Mouse (Mus musculus) liver, postnatal 0 days (tissue): Measurements from ENCODE around the gene Cdk5r2. TPM values are rescaled to one million over a fixed set of nuclear protein-coding genes. Genes with fewer than 3 reads are reported as not detected.

ENCODE experiments used
- ATAC-seq: fragments of 200-750 bp; cut with Nextera tagmentation; 2 replicates; pipeline ENCODE4 v1.8.0; 2017; ENCODE audit warnings: mild to moderate bottlenecking, moderate library complexity
- DNase-seq: peaks from one replicate; pipeline ENCODE4 v3.0.0-alpha.2; 2016
- H3K27ac ChIP-seq: fragments of 300-500 bp; sonication (generic); 2 replicates; pipeline ENCODE4 v1.5.1; 2014; ENCODE audit warnings: antibody characterized with exemption, moderate library complexity, mild to moderate bottlenecking, low read depth
- H3K27me3 ChIP-seq: fragments of 300-500 bp; sonication (generic); 2 replicates; pipeline ENCODE4 v1.6.1; 2014; ENCODE audit warnings: low read length, control low read depth, mixed read lengths; ENCODE audit not compliant: insufficient read depth
- H3K36me3 ChIP-seq: fragments of 300-500 bp; sonication (generic); replicated peaks from 2 replicates; pipeline ENCODE4 v1.6.1; 2014; ENCODE audit warnings: mild to moderate bottlenecking, control low read depth, low read length, moderate library complexity, mixed read lengths; ENCODE audit not compliant: insufficient read depth
- H3K4me1 ChIP-seq: fragments of 300-500 bp; sonication (generic); 2 replicates; pipeline ENCODE4 v1.6.1; 2014; ENCODE audit warnings: antibody characterized with exemption, mild to moderate bottlenecking, control low read depth; ENCODE audit not compliant: insufficient read depth
- H3K4me2 ChIP-seq: fragments of 300-500 bp; sonication (generic); 2 replicates; pipeline ENCODE4 v1.6.1; 2014; ENCODE audit warnings: low read depth, mild to moderate bottlenecking, low read length, moderate library complexity, mixed read lengths
- H3K4me3 ChIP-seq: fragments of 300-500 bp; sonication (generic); 2 replicates; pipeline ENCODE4 v1.5.1; 2014; ENCODE audit warnings: low read depth, low read length
- H3K9ac ChIP-seq: fragments of 300-500 bp; sonication (generic); replicated peaks from 2 replicates; pipeline ENCODE4 v1.6.1; 2014; ENCODE audit warnings: mild to moderate bottlenecking, moderate library complexity
- H3K9me3 ChIP-seq: fragments of 300-500 bp; sonication (generic); 2 replicates; pipeline ENCODE4 v1.6.1; 2016; ENCODE audit warnings: mild to moderate bottlenecking, control low read depth, low read length, mixed read lengths
- CTCF ChIP-seq: sonication (generic); IDR thresholded peaks from 2 replicates; pipeline ENCODE4 v1.5.1; 2016; ENCODE audit warnings: antibody characterized with exemption, low read depth
- EP300 ChIP-seq: IDR thresholded peaks from 2 replicates; pipeline ENCODE4 v1.6.1; 2016; ENCODE audit warnings: antibody characterized with exemption, low read depth, mild to moderate bottlenecking
- WGBS: fragments of 180-500 bp; shearing (Covaris S2); extraction: QIAGEN DNeasy Blood & Tissue Kit; methylation state at CpG from one replicate; pipeline ENCODE4 v1.1.7; 2014; ENCODE audit not compliant: insufficient replicate concordance; 5-methylcytosine and 5-hydroxymethylcytosine counted together
- polyA plus RNA-seq: library from polyadenylated mRNA; unstranded; fragments of >200 nt; fragmentation: Nextera tagmentation; extraction: Ambion mirVana; gene quantifications from 2 replicates; pipeline ENCODE4 v1.2.1, GENCODE M21; 2015

Cdk5r2 gene
- polyA plus RNA-seq, 1 experiment from 2014 or later, result not detected

DNA sequence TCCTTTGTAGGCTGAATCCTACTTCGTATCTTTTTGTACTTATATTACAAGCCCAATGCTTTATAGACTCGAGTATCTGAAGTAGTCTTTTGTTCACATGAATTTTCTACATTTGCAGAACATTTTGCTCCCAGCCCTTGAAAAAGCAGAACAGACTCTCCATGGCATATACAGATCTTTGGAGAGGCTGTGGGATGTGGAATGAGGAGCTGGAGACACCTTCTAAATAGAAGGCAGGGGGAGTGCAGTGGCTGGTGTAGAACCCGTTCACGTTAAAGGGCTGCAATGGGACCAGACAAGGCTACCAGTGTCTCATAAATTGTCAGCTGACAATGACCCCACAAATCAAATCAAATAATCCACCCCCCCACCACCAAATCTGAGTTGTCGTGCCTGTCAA, 5.8 kb upstream of the Cdk5r2 start:
- ATAC-seq (no peak), DNase-seq (no peak)
- Histone ChIP-seq H3K27ac (no peak overlapping the region), H3K4me2 (no peak overlapping the region), H3K36me3 (no peaks in the 10 kb centered on the region), H3K9me3 (no peaks in the 10 kb centered on the region), H3K9ac (no peak overlapping the region), H3K4me1 (no peaks in the 10 kb centered on the region), H3K4me3 (no peak overlapping the region), H3K27me3 (peaks cover 39% of the 10 kb centered on the region)
- no peak for TF ChIP-seq CTCF
- TF ChIP-seq EP300, result no peak
- WGBS, result 54% methylated on average over 5 of the region's 5 CpGs

DNA sequence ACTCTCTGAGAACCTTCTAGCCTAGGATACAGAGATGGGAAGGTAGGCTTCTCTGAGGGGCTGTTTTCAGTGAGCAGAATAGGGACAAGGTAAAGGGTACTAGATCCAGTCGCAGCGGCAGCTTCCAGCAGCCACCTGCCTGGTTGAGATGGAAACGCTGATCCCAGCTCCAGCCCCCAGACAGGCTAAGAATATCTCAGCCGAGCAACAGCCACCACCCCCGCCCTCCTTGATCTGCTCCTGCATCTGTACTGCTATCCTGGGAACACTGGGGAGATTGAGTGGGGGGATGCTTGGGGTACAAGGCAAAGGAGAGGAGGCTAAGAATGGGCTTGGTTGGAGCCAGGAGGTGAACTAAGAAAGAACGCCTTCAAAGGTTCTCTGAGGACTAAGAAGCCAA, 4.5 kb upstream of the Cdk5r2 start:
- Histone ChIP-seq H3K27ac (no peak overlapping the region), H3K4me2 (no peak overlapping the region), H3K9me3 (no peaks in the 10 kb centered on the region), H3K36me3 (no peaks in the 10 kb centered on the region), H3K4me3 (no peak overlapping the region), H3K4me1 (no peaks in the 10 kb centered on the region; the same call in 1 of the 2 replicates), H3K9ac (no peak overlapping the region), H3K27me3 (peaks cover 53% of the 10 kb centered on the region)
- 11% methylated on average over 6 of the region's 6 CpGs for WGBS
- DNase-seq, result no peak
- ATAC-seq, result no peak
- TF ChIP-seq EP300, result no peak
- TF ChIP-seq CTCF, result no peak

DNA sequence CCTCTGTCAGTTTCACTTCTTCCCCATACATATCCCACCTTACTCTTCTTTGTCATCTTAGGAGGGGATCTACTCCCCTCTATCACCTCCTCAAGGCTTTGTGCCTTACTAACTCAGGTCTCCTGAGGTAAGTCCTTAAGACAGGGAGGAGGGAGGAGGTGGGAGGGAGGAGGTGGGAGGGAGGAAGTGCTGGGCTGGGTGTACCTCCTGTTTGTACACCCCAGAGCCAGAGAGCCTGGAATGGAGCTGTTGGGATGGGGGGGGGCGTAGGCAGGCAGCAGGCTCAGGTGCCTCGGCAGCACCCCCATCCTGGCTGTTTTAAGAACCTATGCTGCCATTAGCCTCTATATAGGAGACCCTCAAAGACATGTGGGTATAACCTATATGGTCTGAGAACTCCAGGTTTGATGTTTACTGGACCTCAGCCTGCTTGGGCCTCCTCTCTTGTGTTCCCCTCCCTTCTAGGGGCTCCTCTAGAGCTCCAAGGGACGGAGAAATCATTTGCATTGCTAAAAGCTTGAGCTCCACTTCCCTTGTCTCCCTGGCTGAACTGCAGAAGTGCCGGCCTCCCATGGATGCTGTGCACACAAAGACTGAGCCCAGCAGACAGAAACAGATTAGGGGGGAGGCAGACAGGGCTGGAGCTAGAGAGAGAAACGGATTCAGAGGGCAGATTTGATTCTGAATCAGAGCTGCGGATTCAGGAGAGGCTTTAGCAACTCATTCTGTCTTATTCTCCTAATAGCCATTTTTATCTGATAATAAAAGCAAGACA, 3.5 kb upstream of the Cdk5r2 start:
- no peak overlapping the region for H3K4me2 ChIP-seq
- no peaks in the 10 kb centered on the region for H3K9me3 ChIP-seq
- H3K4me1 ChIP-seq, result peaks cover 3% of the 10 kb centered on the region; the same call in 1 of the 2 replicates
- no peaks in the 10 kb centered on the region for H3K36me3 ChIP-seq
- H3K27ac ChIP-seq, result no peak overlapping the region
- ATAC-seq (no peak), DNase-seq (no peak)
- H3K9ac ChIP-seq, result no peak overlapping the region
- H3K27me3 ChIP-seq, result peaks cover 62% of the 10 kb centered on the region
- TF ChIP-seq EP300, result no peak
- TF ChIP-seq CTCF, result no peak
- WGBS, result 4% methylated on average over 6 of the region's 6 CpGs
- H3K4me3 ChIP-seq, result no peak overlapping the region

DNA sequence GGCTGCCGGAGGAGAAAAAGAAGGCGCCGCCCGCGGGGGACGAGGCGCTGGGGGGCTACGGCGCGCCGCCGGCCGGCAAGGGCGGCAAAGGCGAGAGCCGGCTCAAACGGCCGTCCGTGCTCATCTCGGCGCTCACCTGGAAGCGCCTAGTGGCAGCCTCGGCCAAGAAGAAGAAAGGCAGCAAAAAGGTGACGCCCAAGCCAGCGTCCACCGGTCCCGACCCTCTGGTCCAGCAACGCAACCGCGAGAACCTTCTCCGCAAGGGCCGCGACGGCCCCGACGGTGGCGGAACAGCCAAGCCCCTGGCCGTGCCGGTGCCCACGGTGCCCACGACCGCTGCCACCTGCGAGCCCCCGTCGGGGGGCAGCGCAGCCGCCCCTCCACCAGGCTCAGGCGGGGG, 422 bp downstream of the Cdk5r2 start:
- 3% methylated on average over 43 of the region's 48 CpGs for WGBS
- H3K9ac ChIP-seq, result no peak overlapping the region
- no peak for ATAC-seq
- peaks cover 3% of the 10 kb centered on the region; the same call in 1 of the 2 replicates for H3K4me1 ChIP-seq
- TF ChIP-seq CTCF, result no peak
- TF ChIP-seq EP300, result no peak
- H3K36me3 ChIP-seq, result no peaks in the 10 kb centered on the region
- DNase-seq, result no peak
- H3K27ac ChIP-seq, result no peak overlapping the region
- H3K4me3 ChIP-seq, result peak overlapping the region; percentile 46
- H3K4me2 ChIP-seq, result peak overlapping the region; percentile 75
- H3K9me3 ChIP-seq, result no peaks in the 10 kb centered on the region
- H3K27me3 ChIP-seq, result peaks cover 96% of the 10 kb centered on the region

DNA sequence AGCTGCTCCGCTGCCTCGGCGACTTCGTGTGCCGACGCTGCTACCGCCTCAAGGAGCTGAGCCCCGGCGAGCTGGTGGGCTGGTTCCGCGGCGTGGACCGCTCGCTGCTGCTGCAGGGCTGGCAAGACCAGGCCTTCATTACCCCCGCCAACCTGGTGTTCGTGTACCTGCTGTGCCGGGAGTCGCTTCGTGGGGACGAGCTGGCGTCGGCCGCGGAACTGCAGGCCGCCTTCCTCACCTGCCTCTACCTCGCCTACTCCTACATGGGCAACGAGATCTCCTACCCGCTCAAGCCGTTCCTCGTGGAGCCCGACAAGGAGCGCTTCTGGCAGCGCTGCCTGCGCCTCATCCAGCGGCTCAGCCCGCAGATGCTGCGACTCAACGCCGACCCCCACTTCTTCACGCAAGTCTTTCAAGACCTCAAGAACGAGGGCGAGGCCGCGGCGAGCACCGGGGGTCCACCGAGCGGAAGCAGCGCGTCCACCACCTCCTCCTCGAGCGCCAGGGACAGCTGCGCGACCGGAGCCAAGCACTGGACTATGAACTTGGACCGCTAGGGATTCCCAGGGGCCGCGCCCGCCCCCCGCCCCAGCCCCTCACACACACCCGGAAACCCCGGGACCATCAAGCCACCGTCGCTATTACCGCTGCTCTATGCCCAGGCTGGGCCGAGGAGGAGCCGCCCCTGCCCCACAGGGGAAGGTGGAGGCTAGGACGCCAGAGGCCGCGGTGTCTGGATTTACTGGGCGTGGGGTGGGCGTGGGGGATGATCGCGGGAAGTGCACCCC, 1.1 kb downstream of the Cdk5r2 start:
- 2% methylated on average over 70 of the region's 74 CpGs for WGBS
- ATAC-seq, result no peak

DNA sequence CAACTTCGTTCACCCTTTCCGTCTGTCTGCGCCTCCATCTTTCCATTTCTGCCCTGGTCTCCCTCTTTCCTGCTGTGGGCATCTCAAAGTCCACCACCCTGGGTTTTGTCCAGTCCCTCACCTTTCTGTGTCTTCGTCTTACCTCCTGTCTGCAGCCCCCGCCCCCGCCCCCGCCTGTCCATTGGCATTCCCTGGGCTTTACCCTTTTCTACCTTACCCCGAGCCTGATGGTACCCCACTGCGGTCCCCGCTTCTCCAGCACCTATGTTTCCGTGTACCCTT, 1.6 kb downstream of the Cdk5r2 start:
- H3K9me3 ChIP-seq, result no peaks in the 10 kb centered on the region
- ATAC-seq (no peak), DNase-seq (no peak)
- no peak overlapping the region for H3K27ac ChIP-seq
- H3K9ac ChIP-seq, result no peak overlapping the region
- peaks cover 3% of the 10 kb centered on the region; the same call in 1 of the 2 replicates for H3K4me1 ChIP-seq
- no peak overlapping the region for H3K4me3 ChIP-seq
- H3K36me3 ChIP-seq, result no peaks in the 10 kb centered on the region
- TF ChIP-seq EP300 (no peak), CTCF (no peak)
- peaks cover 88% of the 10 kb centered on the region for H3K27me3 ChIP-seq
- H3K4me2 ChIP-seq, result no peak overlapping the region
- WGBS, result 5% methylated on average over 11 of the region's 11 CpGs

More for the DNA sequence above, 1.1 kb downstream of the Cdk5r2 start:
- Histone ChIP-seq H3K4me2 (peak overlapping the region; percentile 75), H3K9ac (no peak overlapping the region), H3K27ac (no peak overlapping the region), H3K36me3 (no peaks in the 10 kb centered on the region), H3K4me1 (peaks cover 3% of the 10 kb centered on the region; the same call in 1 of the 2 replicates), H3K27me3 (peaks cover 94% of the 10 kb centered on the region), H3K9me3 (no peaks in the 10 kb centered on the region), H3K4me3 (peak overlapping the region; percentile 46)
- TF ChIP-seq CTCF (no peak), EP300 (no peak)
- no peak for DNase-seq
